25 mouse cellular contexts compared by ENCODE assay signal in the genomic region with DNA sequence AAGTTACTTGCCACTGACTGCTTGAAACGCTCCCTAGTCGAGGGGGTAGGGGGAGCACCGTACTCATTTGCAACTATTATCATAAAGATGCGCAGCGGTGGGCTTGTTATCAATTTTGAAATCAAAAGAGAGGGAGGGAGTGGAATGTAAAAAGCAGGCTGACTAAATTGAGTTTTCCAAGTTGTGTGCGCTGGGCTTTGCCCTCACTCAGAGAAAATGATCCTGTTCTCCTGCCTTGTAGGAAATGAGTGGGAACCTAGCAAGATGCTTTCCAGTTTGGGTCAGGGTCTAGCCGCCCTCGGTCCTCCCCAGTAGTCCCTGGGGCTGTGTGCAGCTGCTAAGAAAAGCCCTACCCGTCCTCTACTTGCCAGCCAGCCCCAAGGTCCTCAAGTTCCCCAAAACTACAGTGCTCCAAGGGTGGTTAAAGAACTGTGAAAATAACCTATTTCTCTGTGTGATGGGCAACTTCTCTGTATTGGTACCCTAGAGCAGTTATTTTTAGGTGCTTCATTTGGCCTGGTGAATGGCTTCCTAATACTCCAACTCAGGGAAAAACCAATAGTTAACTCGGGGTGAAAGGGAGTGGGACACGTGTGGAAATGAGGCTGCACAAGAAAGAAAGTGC.
DNase-seq lines count a peak whose midpoint lies in the region; ATAC-seq lines count a peak whose summit lies in the region.
"Had no signal": no experiment of that assay in that cellular context is flagged by ENCODE, and none has a peak within 500 bp of the region (broad histone marks: within the 10 kb centered on the region; RNA-seq: fewer than 3 reads in every experiment).

No protein-coding gene starts in this region.

- peaks cover 59% of the 10 kb centered on the region for H3K4me1 ChIP-seq in hindbrain, embryonic 10.5 days (replicated peaks)
- peaks cover 7% of the 10 kb centered on the region; the same call in 1 of the 2 replicates for H3K4me1 ChIP-seq in hindbrain, embryonic 16.5 days (ENCODE audit: control insufficient read depth, insufficient read depth, low read depth, low read length)
- peaks cover 25% of the 10 kb centered on the region for H3K4me1 ChIP-seq in midbrain, embryonic 13.5 days (replicated peaks)
- peaks cover 9% of the 10 kb centered on the region; the same call in 1 of the 2 replicates for H3K4me1 ChIP-seq in midbrain, embryonic 16.5 days (ENCODE audit: control insufficient read depth, insufficient read depth, low read length)
- peaks cover 8% of the 10 kb centered on the region for H3K4me1 ChIP-seq in limb, embryonic 11.5 days (ENCODE audit: control insufficient read depth, insufficient read depth, low read length)
- H3K4me1 ChIP-seq: liver, embryonic 15.5 days; megakaryocyte, embryonic 14.5 days had no signal

- H3K9ac ChIP-seq in hindbrain, embryonic 16.5 days (ENCODE audit: low read depth, low read length) = no peak overlapping the region
- no peak overlapping the region for H3K9ac ChIP-seq in midbrain, embryonic 13.5 days (replicated peaks)
- no peak overlapping the region for H3K9ac ChIP-seq in midbrain, embryonic 16.5 days (ENCODE audit: low read depth, low read length)
- no peak overlapping the region for H3K9ac ChIP-seq in limb, embryonic 11.5 days (ENCODE audit: low read length)
- H3K9ac ChIP-seq: embryonic facial prominence, embryonic 15.5 days; intestine, embryonic 15.5 days; limb, embryonic 15.5 days; liver, embryonic 15.5 days; lung, embryonic 15.5 days; neural tube, embryonic 12.5 days had no signal

- ATAC-seq in hindbrain, embryonic 16.5 days = no peak
- ATAC-seq in midbrain, embryonic 13.5 days = no peak
- no peak for ATAC-seq in midbrain, embryonic 16.5 days
- ATAC-seq in limb, embryonic 11.5 days (ENCODE audit: insufficient number of reproducible peaks, low FRiP score, low TSS enrichment, low read depth) = no peak
- ATAC-seq: intestine, embryonic 15.5 days had no signal

- peak overlapping the region; percentile 47; the same call in 1 of the 2 replicates for H3K4me3 ChIP-seq in hindbrain, embryonic 10.5 days
- H3K4me3 ChIP-seq in hindbrain, embryonic 16.5 days (ENCODE audit: low read length) = no peak overlapping the region
- H3K4me3 ChIP-seq in midbrain, embryonic 13.5 days (replicated peaks) = no peak overlapping the region
- H3K4me3 ChIP-seq in midbrain, embryonic 16.5 days (ENCODE audit: low read depth, low read length) = no peak overlapping the region
- no peak overlapping the region for H3K4me3 ChIP-seq in limb, embryonic 11.5 days (ENCODE audit: low read depth, low read length)
- H3K4me3 ChIP-seq: liver, embryonic 15.5 days; megakaryocyte, embryonic 14.5 days; neural tube, embryonic 12.5 days had no signal

- H3K27me3 ChIP-seq in hindbrain, embryonic 10.5 days (ENCODE audit: insufficient read depth, poor library complexity, severe bottlenecking) = peaks cover 99% of the 10 kb centered on the region
- H3K27me3 ChIP-seq in hindbrain, embryonic 16.5 days (replicated peaks; ENCODE audit: control insufficient read depth, insufficient read depth, low read length) = peaks cover 43% of the 10 kb centered on the region
- peaks cover 98% of the 10 kb centered on the region for H3K27me3 ChIP-seq in midbrain, embryonic 13.5 days
- H3K27me3 ChIP-seq in midbrain, embryonic 16.5 days (ENCODE audit: control insufficient read depth, insufficient read depth, low read depth, low read length) = peaks cover 59% of the 10 kb centered on the region
- H3K27me3 ChIP-seq in limb, embryonic 11.5 days (ENCODE audit: control insufficient read depth, insufficient read depth, low read length) = peaks cover 65% of the 10 kb centered on the region

- 1% methylated on average over 11 of the region's 11 CpGs for WGBS in hindbrain, embryonic 10.5 days
- WGBS in hindbrain, embryonic 16.5 days = 5% methylated on average over 11 of the region's 11 CpGs
- WGBS in midbrain, embryonic 13.5 days = 3% methylated on average over 11 of the region's 11 CpGs
- WGBS in midbrain, embryonic 16.5 days = 5% methylated on average over 11 of the region's 11 CpGs
- 2% methylated on average over 11 of the region's 11 CpGs for WGBS in limb, embryonic 11.5 days

- H3K36me3 ChIP-seq in hindbrain, embryonic 10.5 days = no peaks in the 10 kb centered on the region
- H3K36me3 ChIP-seq in hindbrain, embryonic 16.5 days (ENCODE audit: control insufficient read depth, insufficient read depth, low read length) = no peaks in the 10 kb centered on the region
- no peaks in the 10 kb centered on the region for H3K36me3 ChIP-seq in midbrain, embryonic 13.5 days
- H3K36me3 ChIP-seq in midbrain, embryonic 16.5 days (ENCODE audit: control insufficient read depth, insufficient read depth, low read length) = no peaks in the 10 kb centered on the region
- H3K36me3 ChIP-seq in limb, embryonic 11.5 days (ENCODE audit: control insufficient read depth, insufficient read depth, low read length) = no peaks in the 10 kb centered on the region
- H3K36me3 ChIP-seq: embryonic facial prominence, embryonic 15.5 days; hindbrain, embryonic 13.5 days; intestine, embryonic 15.5 days; kidney, embryonic 15.5 days; limb, embryonic 15.5 days; liver, embryonic 15.5 days; lung, embryonic 15.5 days; neural tube, embryonic 12.5 days had no signal

- H3K27ac ChIP-seq in hindbrain, embryonic 10.5 days = peak overlapping the region; percentile 82; the same call in 1 of the 2 replicates
- H3K27ac ChIP-seq in hindbrain, embryonic 16.5 days (ENCODE audit: low read depth, low read length) = no peak overlapping the region
- 0 out of 2 replicates have a peak overlapping the region, but pooled peaks have one; percentile 19 for H3K27ac ChIP-seq in midbrain, embryonic 13.5 days
- no peak overlapping the region for H3K27ac ChIP-seq in midbrain, embryonic 16.5 days (ENCODE audit: low read length)
- no peak overlapping the region for H3K27ac ChIP-seq in limb, embryonic 11.5 days (replicated peaks; ENCODE audit: low read depth, low read length)
- H3K27ac ChIP-seq: embryonic facial prominence, embryonic 15.5 days; hindbrain, embryonic 13.5 days; intestine, embryonic 15.5 days; kidney, embryonic 15.5 days; limb, embryonic 15.5 days; liver, embryonic 15.5 days; lung, embryonic 15.5 days; neural tube, embryonic 12.5 days had no signal

- DNase-seq in embryo, embryonic 10.5 days (ENCODE audit: low spot score) = peak; percentile 50
- DNase-seq in embryo, embryonic 11 days = no peak
- DNase-seq in hindbrain, embryonic 10.5 days (ENCODE audit: low spot score) = peak; percentile 36
- DNase-seq in limb, embryonic 11.5 days (ENCODE audit: low spot score) = peak; percentile 41
- no peak for DNase-seq in layer of hippocampus, adult 9-11 months
- DNase-seq: adrenal gland, postnatal 25 days; cerebellum, adult 11 months; cerebellum, adult 9-11 months; gastrocnemius, postnatal 36 days; lung, postnatal 36 days; right cerebral cortex, adult 18-20 months; right cerebral cortex, postnatal 4 days; thymus, postnatal 14 days had no signal

- no peaks in the 10 kb centered on the region for H3K9me3 ChIP-seq in hindbrain, embryonic 10.5 days
- no peaks in the 10 kb centered on the region for H3K9me3 ChIP-seq in hindbrain, embryonic 16.5 days (ENCODE audit: control insufficient read depth, low read length)
- H3K9me3 ChIP-seq in midbrain, embryonic 13.5 days = no peaks in the 10 kb centered on the region
- no peaks in the 10 kb centered on the region for H3K9me3 ChIP-seq in midbrain, embryonic 16.5 days (replicated peaks; ENCODE audit: control insufficient read depth, low read length, poor library complexity, severe bottlenecking)
- H3K9me3 ChIP-seq in limb, embryonic 11.5 days (ENCODE audit: control insufficient read depth, low read length) = no peaks in the 10 kb centered on the region
- H3K9me3 ChIP-seq: embryonic facial prominence, embryonic 15.5 days; hindbrain, embryonic 13.5 days; intestine, embryonic 15.5 days; kidney, embryonic 15.5 days; limb, embryonic 15.5 days; liver, embryonic 15.5 days; lung, embryonic 15.5 days; neural tube, embryonic 12.5 days had no signal

- no peak overlapping the region for H3K4me2 ChIP-seq in hindbrain, embryonic 16.5 days (ENCODE audit: low read length)
- no peak overlapping the region for H3K4me2 ChIP-seq in midbrain, embryonic 13.5 days (replicated peaks)
- no peak overlapping the region for H3K4me2 ChIP-seq in midbrain, embryonic 16.5 days (ENCODE audit: low read length)
- H3K4me2 ChIP-seq in limb, embryonic 11.5 days (ENCODE audit: low read depth, severe bottlenecking) = no peak overlapping the region

Comparison
In these comparisons a context has a peak if more than half of its experiments do, and no peak if none do; other contexts are left out.
1. DNase-seq: peak in embryo, embryonic 10.5 days (single experiment), hindbrain, embryonic 10.5 days (single experiment) and limb, embryonic 11.5 days (single experiment); none in embryo, embryonic 11 days (single experiment) and layer of hippocampus, adult 9-11 months (single experiment).
2. H3K27ac ChIP-seq: peak in hindbrain, embryonic 10.5 days (single experiment) and midbrain, embryonic 13.5 days (single experiment); none in hindbrain, embryonic 16.5 days (single experiment), midbrain, embryonic 16.5 days (single experiment) and limb, embryonic 11.5 days (single experiment).